Mouse (Mus musculus): ENCODE data around the gene Wscd2. TPM values are rescaled to one million over a fixed set of nuclear protein-coding genes. Genes with fewer than 3 reads are reported as not detected.

Gene Wscd2
- polyA plus RNA-seq, 1 experiment from 2014 or later, result 11.0 TPM

GRCm38 (mm10) chr5:113485584-113486162 lies 4.5 kb upstream of the Wscd2 start:
- WGBS, result 77% methylated on average over 11 of the region's 11 CpGs
- no peak for ATAC-seq (ENCODE audit: insufficient number of reproducible peaks, low FRiP score, low TSS enrichment, low read depth)
- H3K9ac ChIP-seq, result no peak overlapping the region
- H3K4me2 ChIP-seq, result no peak overlapping the region
- H3K27me3 ChIP-seq, result peaks cover 12% of the 10 kb centered on the region; the same call in 1 of the 2 replicates
- peaks cover 10% of the 10 kb centered on the region for H3K4me1 ChIP-seq
- no peaks in the 10 kb centered on the region for H3K9me3 ChIP-seq
- no peak overlapping the region for H3K4me3 ChIP-seq
- H3K36me3 ChIP-seq, result no peaks in the 10 kb centered on the region
- no peak overlapping the region for H3K27ac ChIP-seq

GRCm38 (mm10) chr5:113487879-113488278 lies 2.3 kb upstream of the Wscd2 start:
- no peak overlapping the region for H3K9ac ChIP-seq
- H3K27me3 ChIP-seq, result peaks cover 29% of the 10 kb centered on the region
- H3K36me3 ChIP-seq, result no peaks in the 10 kb centered on the region
- peaks cover 31% of the 10 kb centered on the region for H3K4me1 ChIP-seq
- WGBS, result 57% methylated on average over 8 of the region's 8 CpGs
- ATAC-seq (ENCODE audit: insufficient number of reproducible peaks, low FRiP score, low TSS enrichment, low read depth), result no peak
- H3K27ac ChIP-seq, result no peak overlapping the region
- H3K4me2 ChIP-seq, result no peak overlapping the region
- H3K4me3 ChIP-seq, result no peak overlapping the region
- H3K9me3 ChIP-seq, result no peaks in the 10 kb centered on the region

GRCm38 (mm10) chr5:113489617-113490016 lies 516 bp upstream of the Wscd2 start:
- Histone ChIP-seq H3K4me3 (no peak overlapping the region), H3K27me3 (peaks cover 33% of the 10 kb centered on the region), H3K9ac (no peak overlapping the region), H3K9me3 (no peaks in the 10 kb centered on the region), H3K4me1 (peaks cover 40% of the 10 kb centered on the region), H3K36me3 (no peaks in the 10 kb centered on the region), H3K27ac (no peak overlapping the region), H3K4me2 (no peak overlapping the region)
- WGBS, result 93% methylated on average over 9 of the region's 9 CpGs
- no peak for ATAC-seq (ENCODE audit: insufficient number of reproducible peaks, low FRiP score, low TSS enrichment, low read depth)

- H3K4me2 ChIP-seq, result peak overlapping the region; percentile 72
- 2% methylated on average over 60 of the region's 63 CpGs for WGBS
- peaks cover 33% of the 10 kb centered on the region for H3K27me3 ChIP-seq
- ATAC-seq (ENCODE audit: insufficient number of reproducible peaks, low FRiP score, low TSS enrichment, low read depth), result peak; percentile 81
- H3K4me1 ChIP-seq, result peaks cover 40% of the 10 kb centered on the region
- no peaks in the 10 kb centered on the region for H3K36me3 ChIP-seq
- peak overlapping the region; percentile 50 for H3K9ac ChIP-seq
- peak overlapping the region; percentile 58 for H3K4me3 ChIP-seq
- H3K27ac ChIP-seq, result peak overlapping the region; percentile 79
- no peaks in the 10 kb centered on the region for H3K9me3 ChIP-seq
Observed at GRCm38 (mm10) chr5:113490467-113491260, 531 bp downstream of the Wscd2 start.

GRCm38 (mm10) chr5:113491552-113491951 lies 1.4 kb downstream of the Wscd2 start:
- ATAC-seq (ENCODE audit: insufficient number of reproducible peaks, low FRiP score, low TSS enrichment, low read depth), result no peak
- Histone ChIP-seq H3K4me2 (peak overlapping the region; percentile 72), H3K9ac (no peak overlapping the region; the same call in 1 of the 2 replicates), H3K36me3 (no peaks in the 10 kb centered on the region), H3K4me3 (peak overlapping the region; percentile 58), H3K4me1 (peaks cover 40% of the 10 kb centered on the region), H3K9me3 (no peaks in the 10 kb centered on the region), H3K27me3 (peaks cover 33% of the 10 kb centered on the region), H3K27ac (no peak overlapping the region)
- WGBS, result 58% methylated on average over 4 of the region's 4 CpGs

- peak overlapping the region; percentile 58 for H3K4me3 ChIP-seq
- H3K4me1 ChIP-seq, result peaks cover 40% of the 10 kb centered on the region
- H3K4me2 ChIP-seq, result peak overlapping the region; percentile 72
- no peaks in the 10 kb centered on the region for H3K9me3 ChIP-seq
- peaks cover 31% of the 10 kb centered on the region for H3K27me3 ChIP-seq
- H3K36me3 ChIP-seq, result no peaks in the 10 kb centered on the region
- H3K9ac ChIP-seq, result no peak overlapping the region
- ATAC-seq (ENCODE audit: insufficient number of reproducible peaks, low FRiP score, low TSS enrichment, low read depth), result no peak
- WGBS, result 73% methylated on average over 3 of the region's 3 CpGs
- no peak overlapping the region for H3K27ac ChIP-seq
Observed at GRCm38 (mm10) chr5:113491988-113492387, 1.9 kb downstream of the Wscd2 start.

- ATAC-seq (ENCODE audit: insufficient number of reproducible peaks, low FRiP score, low TSS enrichment, low read depth), result no peak
- H3K4me1 ChIP-seq, result peaks cover 40% of the 10 kb centered on the region
- no peak overlapping the region for H3K27ac ChIP-seq
- peaks cover 29% of the 10 kb centered on the region for H3K27me3 ChIP-seq
- H3K9ac ChIP-seq, result no peak overlapping the region
- 16% methylated on average over 7 of the region's 7 CpGs for WGBS
- H3K4me2 ChIP-seq, result peak overlapping the region; percentile 24
- no peaks in the 10 kb centered on the region for H3K9me3 ChIP-seq
- H3K36me3 ChIP-seq, result no peaks in the 10 kb centered on the region
- H3K4me3 ChIP-seq, result 0 out of 2 replicates have a peak overlapping the region, but pooled peaks have one; percentile 1
Observed at GRCm38 (mm10) chr5:113492417-113493035, 2.4 kb downstream of the Wscd2 start.

GRCm38 (mm10) chr5:113493997-113494396 lies 3.9 kb downstream of the Wscd2 start:
- H3K4me1 ChIP-seq, result peaks cover 35% of the 10 kb centered on the region
- peaks cover 26% of the 10 kb centered on the region for H3K27me3 ChIP-seq
- H3K36me3 ChIP-seq, result no peaks in the 10 kb centered on the region
- H3K9me3 ChIP-seq, result no peaks in the 10 kb centered on the region
- H3K4me2 ChIP-seq, result no peak overlapping the region
- WGBS, result 48% methylated on average over 8 of the region's 8 CpGs
- no peak for ATAC-seq (ENCODE audit: insufficient number of reproducible peaks, low FRiP score, low TSS enrichment, low read depth)
- H3K4me3 ChIP-seq, result no peak overlapping the region
- no peak overlapping the region for H3K27ac ChIP-seq
- no peak overlapping the region for H3K9ac ChIP-seq

- WGBS, result 72% methylated on average over 3 of the region's 3 CpGs
- ATAC-seq (ENCODE audit: insufficient number of reproducible peaks, low FRiP score, low TSS enrichment, low read depth), result no peak
Observed at GRCm38 (mm10) chr5:113496926-113497325, 6.8 kb downstream of the Wscd2 start.

GRCm38 (mm10) chr5:113499421-113499820 lies 9.3 kb downstream of the Wscd2 start:
- 83% methylated on average over 11 of the region's 11 CpGs for WGBS
- H3K4me2 ChIP-seq, result no peak overlapping the region
- H3K9ac ChIP-seq, result no peak overlapping the region
- H3K27me3 ChIP-seq, result peaks cover 1% of the 10 kb centered on the region; the same call in 1 of the 2 replicates
- no peak overlapping the region for H3K4me3 ChIP-seq
- ATAC-seq (ENCODE audit: insufficient number of reproducible peaks, low FRiP score, low TSS enrichment, low read depth), result no peak
- no peaks in the 10 kb centered on the region for H3K36me3 ChIP-seq
- no peaks in the 10 kb centered on the region for H3K9me3 ChIP-seq
- H3K27ac ChIP-seq, result no peak overlapping the region
- peaks cover 17% of the 10 kb centered on the region for H3K4me1 ChIP-seq

More at GRCm38 (mm10) chr5:113496926-113497325, 6.8 kb downstream of the Wscd2 start:
- peaks cover 18% of the 10 kb centered on the region for H3K4me1 ChIP-seq
- no peak overlapping the region for H3K27ac ChIP-seq
- no peak overlapping the region for H3K4me3 ChIP-seq
- H3K27me3 ChIP-seq, result peaks cover 10% of the 10 kb centered on the region
- H3K36me3 ChIP-seq, result no peaks in the 10 kb centered on the region
- no peak overlapping the region for H3K4me2 ChIP-seq
- no peaks in the 10 kb centered on the region for H3K9me3 ChIP-seq
- H3K9ac ChIP-seq, result no peak overlapping the region

- H3K27me3 ChIP-seq, result no peaks in the 10 kb centered on the region
- H3K36me3 ChIP-seq, result no peaks in the 10 kb centered on the region
- WGBS, result 13% methylated on average over 10 of the region's 10 CpGs
- no peak for ATAC-seq (ENCODE audit: insufficient number of reproducible peaks, low FRiP score, low TSS enrichment, low read depth)
- H3K27ac ChIP-seq, result no peak overlapping the region; the same call in 1 of the 2 replicates
- no peaks in the 10 kb centered on the region for H3K9me3 ChIP-seq
- H3K9ac ChIP-seq, result no peak overlapping the region
- H3K4me3 ChIP-seq, result no peak overlapping the region
- H3K4me1 ChIP-seq, result peaks cover 22% of the 10 kb centered on the region
- 0 out of 2 replicates have a peak overlapping the region, but pooled peaks have one; percentile 10 for H3K4me2 ChIP-seq
Observed at GRCm38 (mm10) chr5:113503276-113503675, 13.1 kb downstream of the Wscd2 start.

GRCm38 (mm10) chr5:113504654-113505053 lies 14.5 kb downstream of the Wscd2 start:
- H3K36me3 ChIP-seq, result no peaks in the 10 kb centered on the region
- no peak overlapping the region for H3K4me3 ChIP-seq
- H3K4me1 ChIP-seq, result peaks cover 22% of the 10 kb centered on the region
- H3K9ac ChIP-seq, result no peak overlapping the region
- H3K27me3 ChIP-seq, result no peaks in the 10 kb centered on the region
- H3K27ac ChIP-seq, result no peak overlapping the region
- 14% methylated on average over 4 of the region's 4 CpGs for WGBS
- no peak for ATAC-seq (ENCODE audit: insufficient number of reproducible peaks, low FRiP score, low TSS enrichment, low read depth)
- no peak overlapping the region for H3K4me2 ChIP-seq
- H3K9me3 ChIP-seq, result no peaks in the 10 kb centered on the region
